Mouse (Mus musculus): Measurements from ENCODE around the gene Lrfn3. TPM values are rescaled to one million over a fixed set of nuclear protein-coding genes. Genes with fewer than 3 reads are reported as not detected.

Gene Lrfn3
- total RNA-seq (2014; fragmentation: Nextera tagmentation) (not detected in 2 replicates), total RNA-seq (2017) (not detected in 2 replicates)

- no peak for ATAC-seq (replicated peaks; ENCODE audit: low FRiP score, low TSS enrichment, poor library complexity, severe bottlenecking)
Observed at GRCm38 (mm10) chr7:30362652-30363343, at the start of gene Lrfn3. Gene Lrfn3 (minus strand): TSS chr7:30362772.

- ATAC-seq (replicated peaks; ENCODE audit: low FRiP score, low TSS enrichment, poor library complexity, severe bottlenecking), result no peak
Observed at GRCm38 (mm10) chr7:30411023-30411422, 48.5 kb upstream of the Lrfn3 start.

GRCm38 (mm10) chr7:30409789-30410188 lies 47.2 kb upstream of the Lrfn3 start:
- no peak for ATAC-seq (replicated peaks; ENCODE audit: low FRiP score, low TSS enrichment, poor library complexity, severe bottlenecking)

DNA sequence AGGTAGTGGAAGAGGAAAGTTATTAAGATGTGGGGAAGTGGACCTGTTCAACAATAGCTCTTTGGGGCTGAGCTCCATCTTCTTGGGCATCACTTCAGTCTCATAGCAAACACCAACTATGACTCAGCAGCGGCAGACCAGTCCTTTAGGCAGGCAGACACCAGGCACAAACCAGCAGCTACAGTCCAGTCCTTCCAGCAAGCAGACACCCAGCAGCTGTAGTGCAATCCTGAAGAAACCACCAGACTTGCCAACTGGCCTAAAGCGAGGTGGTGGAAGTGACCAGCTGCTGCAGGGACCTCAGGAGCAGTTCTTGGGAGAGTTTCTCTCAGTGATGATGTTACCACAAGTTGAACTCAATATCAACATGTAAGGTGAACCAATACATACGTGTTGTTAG lies 46.1 kb upstream of the Lrfn3 start:
- ATAC-seq (replicated peaks; ENCODE audit: low FRiP score, low TSS enrichment, poor library complexity, severe bottlenecking), result no peak

GRCm38 (mm10) chr7:30402343-30402742 lies 39.8 kb upstream of the Lrfn3 start:
- ATAC-seq (replicated peaks; ENCODE audit: low FRiP score, low TSS enrichment, poor library complexity, severe bottlenecking), result no peak

DNA sequence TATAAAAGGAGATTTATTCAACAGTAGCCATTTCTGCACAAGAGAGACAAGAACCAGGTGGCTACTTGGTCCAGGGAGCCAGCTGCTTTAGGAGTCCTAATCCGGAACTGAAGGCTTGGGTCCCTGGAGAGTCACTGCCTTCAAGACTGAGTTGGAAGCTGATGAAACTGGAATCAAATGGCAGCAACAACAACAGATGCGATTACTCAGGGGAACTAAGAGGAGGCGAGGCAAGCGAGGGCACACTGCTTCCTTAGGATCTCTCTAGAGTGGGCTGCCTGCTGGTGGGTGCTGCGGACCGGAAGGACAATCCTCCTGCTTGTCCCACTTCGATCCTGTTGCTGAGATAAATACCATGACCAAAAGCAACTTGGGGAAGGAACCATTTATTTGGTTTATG lies 37.1 kb upstream of the Lrfn3 start:
- no peak for ATAC-seq (replicated peaks; ENCODE audit: low FRiP score, low TSS enrichment, poor library complexity, severe bottlenecking)

GRCm38 (mm10) chr7:30394871-30395270 lies 32.3 kb upstream of the Lrfn3 start:
- ATAC-seq (replicated peaks; ENCODE audit: low FRiP score, low TSS enrichment, poor library complexity, severe bottlenecking), result no peak

GRCm38 (mm10) chr7:30394379-30394778 lies 31.8 kb upstream of the Lrfn3 start:
- ATAC-seq (replicated peaks; ENCODE audit: low FRiP score, low TSS enrichment, poor library complexity, severe bottlenecking), result peak; percentile 47; the same call in 1 of the 2 replicates

GRCm38 (mm10) chr7:30393631-30394030 lies 31.1 kb upstream of the Lrfn3 start:
- no peak for ATAC-seq (replicated peaks; ENCODE audit: low FRiP score, low TSS enrichment, poor library complexity, severe bottlenecking)

GRCm38 (mm10) chr7:30392746-30393520 lies 30.4 kb upstream of the Lrfn3 start:
- no peak for ATAC-seq (replicated peaks; ENCODE audit: low FRiP score, low TSS enrichment, poor library complexity, severe bottlenecking)

- no peak for ATAC-seq (replicated peaks; ENCODE audit: low FRiP score, low TSS enrichment, poor library complexity, severe bottlenecking)
Observed at GRCm38 (mm10) chr7:30384106-30384505, 21.5 kb upstream of the Lrfn3 start.

GRCm38 (mm10) chr7:30380061-30380460 lies 17.5 kb upstream of the Lrfn3 start:
- ATAC-seq (replicated peaks; ENCODE audit: low FRiP score, low TSS enrichment, poor library complexity, severe bottlenecking), result no peak

GRCm38 (mm10) chr7:30373501-30373962 lies 11.0 kb upstream of the Lrfn3 start:
- ATAC-seq (replicated peaks; ENCODE audit: low FRiP score, low TSS enrichment, poor library complexity, severe bottlenecking), result peak; percentile 100

GRCm38 (mm10) chr7:30367466-30367865 lies 4.9 kb upstream of the Lrfn3 start:
- no peak for ATAC-seq (replicated peaks; ENCODE audit: low FRiP score, low TSS enrichment, poor library complexity, severe bottlenecking)

- no peak for ATAC-seq (replicated peaks; ENCODE audit: low FRiP score, low TSS enrichment, poor library complexity, severe bottlenecking)
Observed at GRCm38 (mm10) chr7:30363344-30363738, 769 bp upstream of the Lrfn3 start.

- ATAC-seq (replicated peaks; ENCODE audit: low FRiP score, low TSS enrichment, poor library complexity, severe bottlenecking), result no peak
Observed at GRCm38 (mm10) chr7:30360028-30360427, 2.5 kb downstream of the Lrfn3 start.

GRCm38 (mm10) chr7:30359276-30359865 lies 3.2 kb downstream of the Lrfn3 start:
- ATAC-seq (replicated peaks; ENCODE audit: low FRiP score, low TSS enrichment, poor library complexity, severe bottlenecking), result no peak

GRCm38 (mm10) chr7:30358378-30359186 lies 4.0 kb downstream of the Lrfn3 start:
- ATAC-seq (replicated peaks; ENCODE audit: low FRiP score, low TSS enrichment, poor library complexity, severe bottlenecking), result no peak

GRCm38 (mm10) chr7:30354059-30354458 lies 8.5 kb downstream of the Lrfn3 start:
- ATAC-seq (replicated peaks; ENCODE audit: low FRiP score, low TSS enrichment, poor library complexity, severe bottlenecking), result no peak

All from megakaryocyte-erythroid progenitor cell, adult 5-6 weeks (primary cell).